Mouse (Mus musculus) bone marrow macrophage, adult 2 months (primary cell): ENCODE measurements around the gene Tgm2.

Source experiments
- CTCF ChIP-seq: IDR thresholded peaks from 2 replicates; pipeline ENCODE4 v1.5.1; 2012; ENCODE audit warnings: low read depth, mild to moderate bottlenecking, low read length, moderate library complexity
- POLR2A ChIP-seq: IDR thresholded peaks from 2 replicates; pipeline ENCODE4 v1.6.1; 2012; ENCODE audit warnings: mild to moderate bottlenecking, low read depth, low read length, borderline replicate concordance

- TF ChIP-seq CTCF (no peak), POLR2A (no peak)
These were observed 16.8 kb upstream of the Tgm2 start for GRCm38 (mm10) chr2:158163034-158163433.
